Mouse (Mus musculus): ENCODE results near the gene Haus7. TPM values are rescaled to one million over a fixed set of nuclear protein-coding genes. Genes with fewer than 3 reads are reported as not detected.

Haus7 gene
- polyA plus RNA-seq, 2 experiments = 26.9 to 37.4 TPM

GRCm38 (mm10) chrX:73490804-73491203, 32.0 kb upstream of the Haus7 start:
- DNase-seq (ENCODE audit: low read depth in 3 of 3, low spot score in 3 of 3) (no peak), ATAC-seq (ENCODE audit: insufficient read depth) (no peak)
- Histone ChIP-seq H3K9me3 (ENCODE audit: control insufficient read depth, low read length) (no peaks in the 10 kb centered on the region), H3K4me1 (replicated peaks; ENCODE audit: control insufficient read depth in 2 of 2, insufficient read depth in 2 of 2, low read length in 1 of 2) (no peaks in the 10 kb centered on the region), H3K36me3 (replicated peaks; ENCODE audit: control insufficient read depth, insufficient read depth, low read depth) (no peaks in the 10 kb centered on the region), H3K27ac (no peak overlapping the region), H3K4me3 (ENCODE audit: insufficient read depth in 1 of 2, low read depth in 2 of 2, low read length in 2 of 2) (no peak overlapping the region), H3K4me2 (ENCODE audit: low read depth) (no peak overlapping the region), H3K27me3 (ENCODE audit: control insufficient read depth, insufficient read depth, low read length) (no peaks in the 10 kb centered on the region), H3K9ac (replicated peaks) (no peak overlapping the region)
- 68% methylated on average over 3 of the region's 3 CpGs for WGBS (ENCODE audit: insufficient replicate concordance)
- TF ChIP-seq CTCF (IDR thresholded peaks at IDR 0.05; ENCODE audit: low read depth) (no peak), EP300 (IDR thresholded peaks at IDR 0.05; ENCODE audit: low read depth) (no peak)

GRCm38 (mm10) chrX:73490186-73490585, 31.3 kb upstream of the Haus7 start:
- TF ChIP-seq EP300 (IDR thresholded peaks at IDR 0.05; ENCODE audit: low read depth) = no peak
- TF ChIP-seq CTCF (IDR thresholded peaks at IDR 0.05; ENCODE audit: low read depth) = no peak
- H3K4me3 ChIP-seq (ENCODE audit: insufficient read depth in 1 of 2, low read depth in 2 of 2, low read length in 2 of 2) = no peak overlapping the region
- H3K4me1 ChIP-seq (replicated peaks; ENCODE audit: control insufficient read depth in 2 of 2, insufficient read depth in 2 of 2, low read length in 1 of 2) = no peaks in the 10 kb centered on the region
- H3K9ac ChIP-seq (replicated peaks) = no peak overlapping the region
- H3K27me3 ChIP-seq (ENCODE audit: control insufficient read depth, insufficient read depth, low read length) = no peaks in the 10 kb centered on the region
- H3K27ac ChIP-seq = no peak overlapping the region
- no peak for DNase-seq (ENCODE audit: low read depth in 3 of 3, low spot score in 3 of 3)
- ATAC-seq (ENCODE audit: insufficient read depth) = no peak
- H3K36me3 ChIP-seq (replicated peaks; ENCODE audit: control insufficient read depth, insufficient read depth, low read depth) = no peaks in the 10 kb centered on the region
- no peak overlapping the region for H3K4me2 ChIP-seq (ENCODE audit: low read depth)
- 54% methylated on average over 4 of the region's 4 CpGs for WGBS (ENCODE audit: insufficient replicate concordance)
- H3K9me3 ChIP-seq (ENCODE audit: control insufficient read depth, low read length) = no peaks in the 10 kb centered on the region

GRCm38 (mm10) chrX:73486920-73487319, 28.1 kb upstream of the Haus7 start:
- Histone ChIP-seq H3K9ac (replicated peaks) (no peak overlapping the region), H3K36me3 (replicated peaks; ENCODE audit: control insufficient read depth, insufficient read depth, low read depth) (no peaks in the 10 kb centered on the region), H3K4me3 (ENCODE audit: insufficient read depth in 1 of 2, low read depth in 2 of 2, low read length in 2 of 2) (no peak overlapping the region), H3K9me3 (ENCODE audit: control insufficient read depth, low read length) (no peaks in the 10 kb centered on the region), H3K4me1 (replicated peaks; ENCODE audit: control insufficient read depth in 2 of 2, insufficient read depth in 2 of 2, low read length in 1 of 2) (no peaks in the 10 kb centered on the region), H3K4me2 (ENCODE audit: low read depth) (no peak overlapping the region), H3K27ac (no peak overlapping the region), H3K27me3 (ENCODE audit: control insufficient read depth, insufficient read depth, low read length) (no peaks in the 10 kb centered on the region; the same call in 1 of the 2 replicates)
- WGBS (ENCODE audit: insufficient replicate concordance) = 46% methylated on average over 5 of the region's 5 CpGs
- DNase-seq (ENCODE audit: low read depth in 3 of 3, low spot score in 3 of 3) (no peak), ATAC-seq (ENCODE audit: insufficient read depth) (no peak)
- TF ChIP-seq EP300 (IDR thresholded peaks at IDR 0.05; ENCODE audit: low read depth) (no peak), CTCF (IDR thresholded peaks at IDR 0.05; ENCODE audit: low read depth) (no peak)

- WGBS (ENCODE audit: insufficient replicate concordance) = 59% methylated on average over 4 of the region's 4 CpGs
- TF ChIP-seq EP300 (IDR thresholded peaks at IDR 0.05; ENCODE audit: low read depth) = no peak
- TF ChIP-seq CTCF (IDR thresholded peaks at IDR 0.05; ENCODE audit: low read depth) = no peak
- no peak for DNase-seq (ENCODE audit: low read depth in 3 of 3, low spot score in 3 of 3)
Measured at GRCm38 (mm10) chrX:73484870-73485269, 26.0 kb upstream of the Haus7 start.

GRCm38 (mm10) chrX:73484076-73484475, 25.2 kb upstream of the Haus7 start:
- no peak for ATAC-seq (ENCODE audit: insufficient read depth)
- DNase-seq (ENCODE audit: low read depth in 3 of 3, low spot score in 3 of 3) = no peak
- TF ChIP-seq CTCF (IDR thresholded peaks at IDR 0.05; ENCODE audit: low read depth) (no peak), EP300 (IDR thresholded peaks at IDR 0.05; ENCODE audit: low read depth) (no peak)
- Histone ChIP-seq H3K4me1 (replicated peaks; ENCODE audit: control insufficient read depth in 2 of 2, insufficient read depth in 2 of 2, low read length in 1 of 2) (0 out of 4 replicates have a peak, but pooled peaks cover 0 to 1% of the 10 kb centered on the region in 2 experiments), H3K27ac (no peak overlapping the region), H3K9ac (replicated peaks) (no peak overlapping the region), H3K4me2 (ENCODE audit: low read depth) (no peak overlapping the region), H3K9me3 (ENCODE audit: control insufficient read depth, low read length) (no peaks in the 10 kb centered on the region), H3K27me3 (ENCODE audit: control insufficient read depth, insufficient read depth, low read length) (no peaks in the 10 kb centered on the region; the same call in 1 of the 2 replicates), H3K36me3 (replicated peaks; ENCODE audit: control insufficient read depth, insufficient read depth, low read depth) (no peaks in the 10 kb centered on the region), H3K4me3 (ENCODE audit: insufficient read depth in 1 of 2, low read depth in 2 of 2, low read length in 2 of 2) (no peak overlapping the region)
- WGBS (ENCODE audit: insufficient replicate concordance) = 25% methylated on average over 1 of the region's 1 CpGs

More at GRCm38 (mm10) chrX:73484870-73485269, 26.0 kb upstream of the Haus7 start:
- no peaks in the 10 kb centered on the region for H3K9me3 ChIP-seq (ENCODE audit: control insufficient read depth, low read length)
- no peak for ATAC-seq (ENCODE audit: insufficient read depth)
- no peak overlapping the region for H3K4me3 ChIP-seq (ENCODE audit: insufficient read depth in 1 of 2, low read depth in 2 of 2, low read length in 2 of 2)
- no peaks in the 10 kb centered on the region; the same call in 1 of the 2 replicates for H3K27me3 ChIP-seq (ENCODE audit: control insufficient read depth, insufficient read depth, low read length)
- no peak overlapping the region for H3K4me2 ChIP-seq (ENCODE audit: low read depth)
- H3K27ac ChIP-seq = no peak overlapping the region
- H3K4me1 ChIP-seq (replicated peaks; ENCODE audit: control insufficient read depth in 2 of 2, insufficient read depth in 2 of 2, low read length in 1 of 2) = 0 out of 4 replicates have a peak, but pooled peaks cover 0 to 1% of the 10 kb centered on the region in 2 experiments
- no peak overlapping the region for H3K9ac ChIP-seq (replicated peaks)
- no peaks in the 10 kb centered on the region for H3K36me3 ChIP-seq (replicated peaks; ENCODE audit: control insufficient read depth, insufficient read depth, low read depth)
